Mouse (Mus musculus) erythroid progenitor cell, adult 5-6 weeks (primary cell): ENCODE results near the gene Krtap12-1. TPM values are rescaled to one million over a fixed set of nuclear protein-coding genes. Genes with fewer than 3 reads are reported as not detected.
"Not testable (repeated sequence)": the region's sequence is repeated elsewhere in the genome, so short reads cannot be mapped to it uniquely, and the experiment has no call there.

Experiments
- ATAC-seq: replicated peaks from 2 replicates; pipeline ENCODE4 v1.8.0; 2016; ENCODE audit warnings: moderate number of reproducible peaks, mild to moderate bottlenecking, moderate TSS enrichment, inconsistent platforms; ENCODE audit not compliant: poor library complexity, low FRiP score, severe bottlenecking
- total RNA-seq, 2 experiments: library from RNA; stranded (forward) in 1 of 2; stranded (reverse) in 1 of 2; fragments of 150-400 nt in 1 of 2; fragments of 186-747, 209-891 nt in 1 of 2; gene quantifications; 2 replicates each; pipeline versions ENCODE4 v1.2.3 to v1.2.4; 2015 to 2017; ENCODE audit warnings: low replicate concordance in 2 of 2

Gene Krtap12-1
- total RNA-seq, 2 experiments from 2014 or later, result not detected

- ATAC-seq, result no peak
These were observed 18.5 kb downstream of the Krtap12-1 start for GRCm38 (mm10) chr10:77738929-77739328.

DNA sequence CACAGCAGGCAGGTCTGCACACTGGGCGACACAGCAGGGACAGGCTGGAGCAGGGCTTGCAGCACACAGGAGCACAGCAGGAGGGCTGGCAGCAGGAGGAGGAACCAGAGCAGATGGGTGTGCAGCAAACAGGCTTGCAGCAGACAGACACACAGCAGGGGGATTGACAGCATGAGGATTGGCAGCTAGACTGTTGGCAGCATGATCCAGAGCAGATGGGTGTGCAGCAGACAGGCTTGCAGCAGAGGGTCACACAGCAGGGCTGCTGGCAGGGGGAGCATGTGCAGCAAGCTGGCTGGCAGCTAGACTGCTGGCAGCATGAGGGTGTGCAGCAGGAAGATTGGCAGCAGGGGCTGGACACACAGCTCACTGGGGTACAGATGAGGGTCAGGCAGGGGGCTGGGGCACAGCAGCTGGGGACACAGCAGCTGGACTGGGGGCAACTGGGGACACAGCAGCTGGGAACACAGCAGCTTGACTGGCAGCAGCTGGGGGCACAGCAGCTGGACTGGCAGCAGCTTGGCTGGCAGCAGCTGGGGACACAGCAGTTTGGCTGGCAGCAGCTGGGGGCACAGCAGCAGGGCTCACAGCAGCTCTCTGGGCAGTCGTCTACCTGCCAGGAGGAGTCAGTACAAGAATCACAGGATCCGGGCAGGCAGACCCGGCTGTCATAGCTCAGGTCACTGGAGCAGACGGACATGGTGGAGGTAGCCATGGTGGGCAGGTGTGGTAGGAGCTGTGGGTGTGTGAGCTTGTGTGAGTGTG lies 21.7 kb downstream of the Krtap12-1 start, which contains the start of gene Gm18596:
TSS of gene Gm18596 (minus strand) at position 715 of the 765 bp plus-strand sequence.
- not testable (repeated sequence) for ATAC-seq

DNA sequence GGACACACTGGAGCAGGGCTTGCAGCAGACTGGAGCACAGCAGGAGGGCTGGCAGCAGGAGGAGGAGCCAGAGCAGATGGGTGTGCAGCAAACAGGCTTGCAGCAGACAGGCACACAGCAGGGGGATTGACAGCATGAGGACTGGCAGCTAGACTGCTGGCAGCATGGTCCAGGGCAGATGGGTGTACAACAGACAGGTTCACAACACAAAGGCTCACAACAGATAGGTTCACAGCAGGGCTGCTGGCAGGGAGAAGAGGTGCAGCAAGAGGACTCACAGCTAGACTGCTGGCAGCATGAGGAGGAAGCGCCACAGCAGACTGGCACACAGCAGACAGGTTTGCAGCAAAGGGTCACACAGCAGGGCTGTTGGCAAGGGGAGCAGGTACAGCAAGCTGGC lies 30.3 kb downstream of the Krtap12-1 start:
- ATAC-seq, result not testable (repeated sequence)

GRCm38 (mm10) chr10:77751254-77751653 lies 30.9 kb downstream of the Krtap12-1 start, which contains the start of gene Gm9736:
Gm9736 (minus strand) TSS chr10:77751354.
- ATAC-seq, result not testable (repeated sequence)

DNA sequence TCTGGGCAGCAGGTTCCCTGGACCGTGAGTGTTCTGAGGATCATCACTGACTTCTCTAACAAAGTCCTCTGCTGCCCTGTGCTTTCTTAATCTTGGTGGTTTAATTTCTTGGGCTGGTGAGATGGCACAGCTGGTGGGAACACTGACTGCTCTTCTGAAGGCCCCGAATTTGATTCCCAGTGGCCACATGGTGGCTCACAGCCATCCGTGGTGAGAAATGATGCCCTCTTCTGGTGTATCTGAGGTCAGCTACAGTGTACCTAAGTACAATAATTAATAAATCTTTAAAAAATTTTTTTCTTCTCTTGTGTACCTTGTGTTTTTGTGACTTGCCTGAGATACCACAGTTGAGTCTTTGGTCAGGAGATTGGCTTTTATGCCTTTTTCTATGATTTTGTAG lies 31.9 kb downstream of the Krtap12-1 start:
- ATAC-seq, result not testable (repeated sequence)

GRCm38 (mm10) chr10:77753448-77753847 lies 33.0 kb downstream of the Krtap12-1 start:
- no peak for ATAC-seq

GRCm38 (mm10) chr10:77759582-77759981 lies 39.2 kb downstream of the Krtap12-1 start, which contains the start of gene Gm3233:
Gm3233 (minus strand) TSS chr10:77759682.
- ATAC-seq, result not testable (repeated sequence)

DNA sequence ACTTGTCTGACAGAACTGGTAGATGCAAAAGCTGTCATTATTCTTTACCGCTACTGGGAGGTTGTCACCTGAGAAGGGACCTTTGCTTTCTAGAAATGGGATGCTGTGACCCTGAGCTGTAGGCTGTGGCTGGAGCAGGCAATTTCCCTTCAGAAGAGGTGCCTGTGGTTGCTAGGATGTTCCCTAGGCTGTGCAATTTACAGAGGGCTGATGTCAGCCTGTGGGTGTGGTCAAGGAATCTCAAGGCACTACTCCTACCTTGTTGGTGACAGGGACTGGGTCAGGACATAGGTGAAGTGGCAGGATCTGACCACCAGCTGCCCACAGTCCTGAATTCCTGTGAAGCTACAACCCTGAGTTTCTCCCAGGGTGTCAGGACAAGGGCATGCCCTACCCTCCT lies 49.3 kb downstream of the Krtap12-1 start:
- no peak for ATAC-seq

Other genes with a start within 250 kb of the Krtap12-1 start
Only the 30 nearest of the 31 such genes appear.
- 2.2 and 5.9 TPM in 2 replicates for gene Fam207a, start 204.8 kb upstream of the Krtap12-1 start, total RNA-seq (2015; ENCODE audit: low replicate concordance)
- gene Fam207a, start 204.8 kb upstream of the Krtap12-1 start, total RNA-seq (2017; ENCODE audit: low replicate concordance), result 13.2 and 16.2 TPM in 2 replicates
- 36.4 and 37.3 TPM in 2 replicates for gene Itgb2, start 190.3 kb upstream of the Krtap12-1 start, total RNA-seq (2015; ENCODE audit: low replicate concordance)
- gene Itgb2, start 190.3 kb upstream of the Krtap12-1 start, total RNA-seq (2017; ENCODE audit: low replicate concordance), result 20.9 and 29.3 TPM in 2 replicates
- gene Pttg1ip, start 138.9 kb upstream of the Krtap12-1 start, total RNA-seq (2015; ENCODE audit: low replicate concordance), result 62.5 and 73.9 TPM in 2 replicates
- gene Pttg1ip, start 138.9 kb upstream of the Krtap12-1 start, total RNA-seq (2017; ENCODE audit: low replicate concordance), result 34.0 and 59.3 TPM in 2 replicates
- 9.2 and 14.8 TPM in 2 replicates for gene Sumo3, start 114.5 kb upstream of the Krtap12-1 start, total RNA-seq (2015; ENCODE audit: low replicate concordance)
- 21.1 and 33.6 TPM in 2 replicates for gene Sumo3, start 114.5 kb upstream of the Krtap12-1 start, total RNA-seq (2017; ENCODE audit: low replicate concordance)
- not detected in 2 replicates for gene Gm49325, start 114.4 kb upstream of the Krtap12-1 start, total RNA-seq (2015; ENCODE audit: low replicate concordance)
- not detected in 2 replicates for gene Gm49325, start 114.4 kb upstream of the Krtap12-1 start, total RNA-seq (2017; ENCODE audit: low replicate concordance)
- 6.8 and 9.6 TPM in 2 replicates for gene Ube2g2, start 98.3 kb upstream of the Krtap12-1 start, total RNA-seq (2015; ENCODE audit: low replicate concordance)
- gene Ube2g2, start 98.3 kb upstream of the Krtap12-1 start, total RNA-seq (2017; ENCODE audit: low replicate concordance), result 10.4 and 11.3 TPM in 2 replicates
- not detected in 2 replicates for gene Tspear, start 34.0 kb upstream of the Krtap12-1 start, total RNA-seq (2015; ENCODE audit: low replicate concordance)
- gene Tspear, start 34.0 kb upstream of the Krtap12-1 start, total RNA-seq (2017; ENCODE audit: low replicate concordance), result not detected in 2 replicates
- gene Gm19402, start 29.8 kb upstream of the Krtap12-1 start, total RNA-seq (2015; ENCODE audit: low replicate concordance), result not detected in 2 replicates
- gene Gm19402, start 29.8 kb upstream of the Krtap12-1 start, total RNA-seq (2017; ENCODE audit: low replicate concordance), result not detected in 2 replicates
- not detected in 2 replicates for gene Gm9508, start 23.4 kb upstream of the Krtap12-1 start, total RNA-seq (2015; ENCODE audit: low replicate concordance)
- gene Gm9508, start 23.4 kb upstream of the Krtap12-1 start, total RNA-seq (2017; ENCODE audit: low replicate concordance), result not detected in 2 replicates
- gene Gm10272, start 14.0 kb upstream of the Krtap12-1 start, total RNA-seq (2015; ENCODE audit: low replicate concordance), result not detected in 2 replicates
- gene Gm10272, start 14.0 kb upstream of the Krtap12-1 start, total RNA-seq (2017; ENCODE audit: low replicate concordance), result not detected in 2 replicates
- not detected in 2 replicates for gene Gm10024, start 9.1 kb upstream of the Krtap12-1 start, total RNA-seq (2015; ENCODE audit: low replicate concordance)
- gene Gm10024, start 9.1 kb upstream of the Krtap12-1 start, total RNA-seq (2017; ENCODE audit: low replicate concordance), result not detected in 2 replicates
- not detected in 2 replicates for gene Gm10142, start 4.8 kb upstream of the Krtap12-1 start, total RNA-seq (2015; ENCODE audit: low replicate concordance)
- not detected in 2 replicates for gene Gm10142, start 4.8 kb upstream of the Krtap12-1 start, total RNA-seq (2017; ENCODE audit: low replicate concordance)
- not detected in 2 replicates for gene Gm10100, start 5.9 kb downstream of the Krtap12-1 start, total RNA-seq (2015; ENCODE audit: low replicate concordance)
- gene Gm10100, start 5.9 kb downstream of the Krtap12-1 start, total RNA-seq (2017; ENCODE audit: low replicate concordance), result not detected in 2 replicates
- gene Gm18596, start 22.0 kb downstream of the Krtap12-1 start, total RNA-seq (2015; ENCODE audit: low replicate concordance), result not detected in 2 replicates
- gene Gm18596, start 22.0 kb downstream of the Krtap12-1 start, total RNA-seq (2017; ENCODE audit: low replicate concordance), result not detected in 2 replicates
- not detected in 2 replicates for gene Gm9736, start 30.8 kb downstream of the Krtap12-1 start, total RNA-seq (2015; ENCODE audit: low replicate concordance)
- gene Gm9736, start 30.8 kb downstream of the Krtap12-1 start, total RNA-seq (2017; ENCODE audit: low replicate concordance), result not detected in 2 replicates
- not detected in 2 replicates for gene Gm3233, start 39.1 kb downstream of the Krtap12-1 start, total RNA-seq (2015; ENCODE audit: low replicate concordance)
- gene Gm3233, start 39.1 kb downstream of the Krtap12-1 start, total RNA-seq (2017; ENCODE audit: low replicate concordance), result not detected in 2 replicates
- gene Gm3238, start 50.7 kb downstream of the Krtap12-1 start, total RNA-seq (2015; ENCODE audit: low replicate concordance), result not detected in 2 replicates
- gene Gm3238, start 50.7 kb downstream of the Krtap12-1 start, total RNA-seq (2017; ENCODE audit: low replicate concordance), result not detected in 2 replicates
- gene Gm7138, start 56.3 kb downstream of the Krtap12-1 start, total RNA-seq (2015; ENCODE audit: low replicate concordance), result not detected in 2 replicates
- not detected in 2 replicates for gene Gm7138, start 56.3 kb downstream of the Krtap12-1 start, total RNA-seq (2017; ENCODE audit: low replicate concordance)
- not detected in 2 replicates for gene Gm3250, start 61.9 kb downstream of the Krtap12-1 start, total RNA-seq (2015; ENCODE audit: low replicate concordance)
- not detected in 2 replicates for gene Gm3250, start 61.9 kb downstream of the Krtap12-1 start, total RNA-seq (2017; ENCODE audit: low replicate concordance)
- not detected in 2 replicates for gene Gm7137, start 67.6 kb downstream of the Krtap12-1 start, total RNA-seq (2015; ENCODE audit: low replicate concordance)
- gene Gm7137, start 67.6 kb downstream of the Krtap12-1 start, total RNA-seq (2017; ENCODE audit: low replicate concordance), result not detected in 2 replicates
- not detected in 2 replicates for gene Gm9639, start 74.5 kb downstream of the Krtap12-1 start, total RNA-seq (2015; ENCODE audit: low replicate concordance)
- not detected in 2 replicates for gene Gm9639, start 74.5 kb downstream of the Krtap12-1 start, total RNA-seq (2017; ENCODE audit: low replicate concordance)
- gene Gm19668, start 78.5 kb downstream of the Krtap12-1 start, total RNA-seq (2015; ENCODE audit: low replicate concordance), result not detected in 2 replicates
- gene Gm19668, start 78.5 kb downstream of the Krtap12-1 start, total RNA-seq (2017; ENCODE audit: low replicate concordance), result not detected in 2 replicates
- gene Gm9507, start 91.2 kb downstream of the Krtap12-1 start, total RNA-seq (2015; ENCODE audit: low replicate concordance), result not detected in 2 replicates
- not detected in 2 replicates for gene Gm9507, start 91.2 kb downstream of the Krtap12-1 start, total RNA-seq (2017; ENCODE audit: low replicate concordance)
- gene Gm2696, start 94.1 kb downstream of the Krtap12-1 start, total RNA-seq (2015; ENCODE audit: low replicate concordance), result not detected in 2 replicates
- gene Gm2696, start 94.1 kb downstream of the Krtap12-1 start, total RNA-seq (2017; ENCODE audit: low replicate concordance), result not detected in 2 replicates
- gene Krtap10-4, start 106.5 kb downstream of the Krtap12-1 start, total RNA-seq (2015; ENCODE audit: low replicate concordance), result not detected in 2 replicates
- gene Krtap10-4, start 106.5 kb downstream of the Krtap12-1 start, total RNA-seq (2017; ENCODE audit: low replicate concordance), result not detected in 2 replicates
- gene Krtap10-10, start 115.3 kb downstream of the Krtap12-1 start, total RNA-seq (2015; ENCODE audit: low replicate concordance), result not detected in 2 replicates
- not detected in 2 replicates for gene Krtap10-10, start 115.3 kb downstream of the Krtap12-1 start, total RNA-seq (2017; ENCODE audit: low replicate concordance)
- not detected in 2 replicates for gene Gm36176, start 126.2 kb downstream of the Krtap12-1 start, total RNA-seq (2015; ENCODE audit: low replicate concordance)
- gene Gm36176, start 126.2 kb downstream of the Krtap12-1 start, total RNA-seq (2017; ENCODE audit: low replicate concordance), result not detected in 2 replicates
- gene Gm10318, start 132.3 kb downstream of the Krtap12-1 start, total RNA-seq (2015; ENCODE audit: low replicate concordance), result not detected in 2 replicates
- not detected in 2 replicates for gene Gm10318, start 132.3 kb downstream of the Krtap12-1 start, total RNA-seq (2017; ENCODE audit: low replicate concordance)
- gene Gm3285, start 141.4 kb downstream of the Krtap12-1 start, total RNA-seq (2015; ENCODE audit: low replicate concordance), result not detected in 2 replicates
- not detected in 2 replicates for gene Gm3285, start 141.4 kb downstream of the Krtap12-1 start, total RNA-seq (2017; ENCODE audit: low replicate concordance)
- gene Lrrc3, start 181.9 kb downstream of the Krtap12-1 start, total RNA-seq (2015; ENCODE audit: low replicate concordance), result not detected in 2 replicates
- not detected in 2 replicates for gene Lrrc3, start 181.9 kb downstream of the Krtap12-1 start, total RNA-seq (2017; ENCODE audit: low replicate concordance)